Mouse (Mus musculus) brain, embryonic 18.5 days (tissue): ENCODE measurements around the gene Slc24a3.

Source experiments
- DNase-seq: peaks from one replicate; pipeline ENCODE4 v3.0.0-alpha.2; 2012; ENCODE audit warnings: low read depth, low spot score

The Slc24a3 gene

GRCm38 (mm10) chr2:145619688-145620087 is 452.1 kb downstream of the Slc24a3 start:
- DNase-seq: no peak

DNA sequence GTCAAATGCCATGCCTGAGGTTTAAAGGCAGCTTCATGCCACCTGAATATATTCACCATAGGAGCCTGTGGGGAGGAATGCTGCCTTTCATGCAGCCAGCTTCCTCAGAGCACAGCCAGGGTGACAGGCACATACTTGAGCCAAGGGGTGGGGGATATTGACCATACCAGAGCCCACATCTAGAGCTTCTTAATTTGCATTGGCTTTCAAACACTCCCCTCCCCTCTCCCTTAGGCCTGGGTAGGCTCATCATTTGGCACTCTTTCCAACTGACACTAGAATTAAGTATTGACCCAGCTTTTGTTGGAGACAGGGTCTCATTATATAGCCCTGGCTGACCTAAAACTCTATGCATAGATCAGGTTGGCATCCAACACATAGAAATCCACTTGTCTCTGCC is 453.2 kb downstream of the Slc24a3 start:
- no peak for DNase-seq

- DNase-seq: no peak
Observed at GRCm38 (mm10) chr2:145621119-145621518, 453.6 kb downstream of the Slc24a3 start.

DNA sequence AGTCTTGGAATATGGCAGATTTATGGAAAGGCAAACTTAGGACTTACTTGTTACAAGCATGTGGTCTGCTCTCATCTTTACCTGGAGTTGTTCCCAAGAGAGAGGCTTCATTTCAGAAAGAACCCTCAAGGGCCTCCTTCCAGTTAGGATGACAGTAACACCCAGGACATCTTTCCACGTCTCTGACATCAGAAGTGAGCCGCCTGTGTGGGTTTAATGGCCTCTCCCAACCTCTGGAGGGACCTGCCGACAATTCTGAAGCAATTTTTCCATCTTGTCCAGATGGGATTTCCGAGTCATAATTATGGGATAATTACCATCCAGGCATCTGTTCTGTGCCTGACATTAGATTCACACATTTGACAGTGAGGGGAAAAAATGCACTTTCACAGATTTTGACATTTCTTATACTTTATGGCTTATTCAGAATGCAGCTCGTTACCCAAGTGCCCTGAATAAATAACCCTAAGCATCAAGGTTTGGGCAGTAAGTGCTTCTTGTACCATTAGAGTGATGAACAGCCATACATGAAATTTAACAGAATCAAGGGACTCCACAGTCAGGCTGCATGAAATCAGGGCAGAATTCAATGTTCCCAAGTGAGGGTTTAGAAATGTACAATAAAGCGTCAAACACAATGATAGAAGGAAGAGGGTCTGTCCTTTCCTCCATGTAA is 463.7 kb downstream of the Slc24a3 start:
- DNase-seq: no peak

GRCm38 (mm10) chr2:145631799-145632174 is 464.2 kb downstream of the Slc24a3 start:
- no peak for DNase-seq

DNA sequence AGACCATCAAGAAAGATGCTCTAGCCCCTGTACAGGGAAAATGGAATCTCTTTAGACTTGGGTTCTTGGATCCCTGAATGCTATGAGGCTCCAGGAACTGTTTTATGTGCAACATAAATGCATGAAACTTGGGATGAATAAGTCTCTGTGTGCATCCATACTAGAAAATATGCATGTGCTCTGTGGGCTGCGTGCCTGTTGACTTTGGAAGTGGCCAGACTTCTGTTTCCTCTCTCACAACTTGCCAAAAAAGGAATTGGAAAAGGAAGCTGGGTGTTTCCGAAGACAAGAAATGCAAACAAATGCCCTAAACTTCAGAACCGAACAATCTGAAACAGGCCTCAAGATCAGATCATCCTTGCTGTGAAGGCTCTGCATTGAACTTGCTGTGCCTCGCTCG is 466.3 kb downstream of the Slc24a3 start:
- DNase-seq: peak; percentile 26

DNA sequence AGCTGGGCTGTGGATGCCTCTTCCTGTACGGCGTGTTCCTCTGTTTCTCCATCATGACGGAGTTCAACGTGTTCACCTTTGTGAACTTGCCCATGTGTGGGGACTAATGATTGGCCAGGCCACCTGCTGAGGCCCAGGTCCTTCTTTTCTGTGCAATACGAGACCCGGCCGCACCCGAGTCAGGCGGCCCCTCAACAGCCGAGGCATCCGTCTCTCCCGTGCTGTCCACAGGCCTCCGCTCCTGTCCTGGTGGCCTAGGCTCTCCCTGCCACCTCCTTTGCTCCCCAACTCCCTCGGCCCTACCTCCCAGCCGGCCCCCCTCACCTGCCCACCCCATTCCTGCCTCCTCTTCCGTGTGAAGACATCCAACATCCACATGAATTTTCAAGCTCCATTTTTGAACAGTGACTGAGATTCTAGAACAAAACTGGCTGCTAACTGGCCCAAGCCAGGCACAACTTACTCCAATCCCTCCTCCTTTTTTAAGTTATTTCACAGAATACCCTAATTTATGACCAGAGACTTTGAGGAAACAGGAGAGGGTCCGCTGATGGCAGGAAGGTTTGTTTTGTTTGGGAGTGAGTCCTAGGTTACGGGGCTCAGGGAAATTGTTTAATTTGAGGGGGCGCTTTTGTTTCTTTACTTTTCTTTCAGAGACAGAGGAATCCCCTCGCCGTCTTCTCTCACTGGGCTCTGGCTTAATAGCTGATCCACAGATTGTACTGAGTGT is 472.9 kb downstream of the Slc24a3 start:
- no peak for DNase-seq

- no peak for DNase-seq
Observed at GRCm38 (mm10) chr2:145655373-145655960, 487.9 kb downstream of the Slc24a3 start.

- no peak for DNase-seq
Observed at GRCm38 (mm10) chr2:145656121-145656520, 488.6 kb downstream of the Slc24a3 start.

DNA sequence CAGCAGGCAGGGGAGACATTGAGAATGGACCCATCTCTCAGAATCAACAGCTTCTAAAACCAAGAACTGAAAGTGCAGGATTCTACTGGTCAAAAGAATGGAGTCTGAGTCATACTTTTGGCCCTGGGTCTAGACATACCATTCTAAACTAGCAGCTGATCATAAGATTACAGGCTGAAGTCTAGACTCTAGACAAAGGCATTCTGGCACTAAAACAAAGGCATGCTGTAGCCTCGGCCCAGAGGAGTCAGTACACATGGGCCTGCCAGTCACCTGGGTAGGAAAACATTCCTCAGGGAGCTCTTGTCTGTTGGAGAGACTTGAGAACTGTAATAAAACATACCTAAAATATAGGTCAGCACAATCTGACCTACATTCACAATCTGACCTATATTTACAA is 489.2 kb downstream of the Slc24a3 start:
- DNase-seq: no peak

DNA sequence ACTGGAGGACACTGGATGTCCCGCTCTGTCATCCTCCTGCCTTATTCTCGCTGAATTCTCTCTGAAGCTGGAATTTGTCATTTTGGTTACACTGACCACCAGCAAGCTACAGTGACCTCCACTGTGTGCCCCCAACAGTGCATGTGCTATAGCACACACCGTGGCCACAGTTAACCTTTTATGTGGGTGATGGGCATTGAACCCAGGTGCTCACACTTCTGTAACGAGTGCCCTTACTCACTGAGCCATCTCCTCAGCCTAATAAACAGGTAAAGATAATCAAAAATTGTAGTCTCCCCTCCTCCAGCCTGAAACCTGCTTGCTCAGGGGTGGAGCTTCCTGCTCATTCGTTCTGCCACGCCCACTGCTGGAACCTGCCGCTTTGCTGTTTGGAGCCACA is 493.7 kb downstream of the Slc24a3 start:
- no peak for DNase-seq

- DNase-seq: no peak
Observed at GRCm38 (mm10) chr2:145663899-145664298, 496.3 kb downstream of the Slc24a3 start.

- DNase-seq: no peak
Observed at GRCm38 (mm10) chr2:145664311-145664710, 496.8 kb downstream of the Slc24a3 start.

DNA sequence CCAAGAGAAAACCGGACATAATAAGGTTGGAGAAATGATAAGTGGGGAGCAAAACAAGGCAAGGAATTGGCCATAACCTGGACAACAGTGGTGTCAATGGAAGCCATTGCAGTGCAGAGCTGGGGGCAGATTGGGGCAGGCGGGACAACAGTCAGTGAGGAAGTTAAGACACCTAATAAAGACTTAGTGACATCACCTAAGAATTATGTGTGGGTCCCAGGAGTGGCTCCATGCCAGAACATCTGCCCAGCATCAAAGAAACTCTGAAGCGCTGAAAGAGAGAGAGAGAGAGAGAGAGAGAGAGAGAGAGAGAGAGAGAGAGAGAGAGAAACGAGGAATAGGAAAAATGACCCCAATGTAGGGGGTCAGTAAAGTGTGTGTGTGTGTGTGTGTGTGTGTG is 500.6 kb downstream of the Slc24a3 start:
- DNase-seq: no peak

GRCm38 (mm10) chr2:145670131-145670530 is 502.6 kb downstream of the Slc24a3 start:
- no peak for DNase-seq

- no peak for DNase-seq
Observed at GRCm38 (mm10) chr2:145674496-145675141, 507.1 kb downstream of the Slc24a3 start.

DNA sequence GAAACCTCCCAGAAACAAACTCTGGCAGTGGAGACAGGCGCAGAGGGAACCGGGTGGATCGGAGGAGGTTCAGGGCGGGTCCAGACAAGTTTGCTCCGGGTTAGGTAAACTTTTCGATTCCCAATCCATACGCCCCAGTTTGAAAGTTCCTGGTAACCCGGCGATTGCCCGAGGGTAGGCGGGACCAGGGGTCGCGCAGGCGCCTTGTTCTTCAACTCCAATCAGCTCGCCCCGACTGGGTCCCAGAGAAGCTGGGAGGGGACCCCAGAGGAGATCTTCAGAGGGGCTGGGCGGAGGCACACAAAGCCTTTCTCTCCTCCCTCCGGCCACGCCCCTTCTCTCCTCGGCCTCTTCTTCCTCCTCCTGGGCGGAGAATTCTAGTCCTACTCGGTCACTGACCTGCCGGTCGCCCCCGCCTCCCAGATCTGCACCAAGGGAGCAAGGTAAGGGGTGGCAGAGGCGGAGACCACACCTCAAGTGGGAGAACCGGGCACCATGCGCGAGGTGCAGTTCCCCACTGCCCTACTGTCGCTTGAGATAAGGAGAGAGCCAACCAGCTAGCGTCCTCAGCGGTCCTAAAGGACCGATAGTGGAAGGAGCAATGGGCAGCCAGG is 507.7 kb downstream of the Slc24a3 start, which contains the start of gene Rin2:
Rin2 (plus strand) TSS at position 74 of the 614 bp plus-strand sequence.
- no peak for DNase-seq

GRCm38 (mm10) chr2:145675756-145676543 is 508.4 kb downstream of the Slc24a3 start:
- no peak for DNase-seq

DNA sequence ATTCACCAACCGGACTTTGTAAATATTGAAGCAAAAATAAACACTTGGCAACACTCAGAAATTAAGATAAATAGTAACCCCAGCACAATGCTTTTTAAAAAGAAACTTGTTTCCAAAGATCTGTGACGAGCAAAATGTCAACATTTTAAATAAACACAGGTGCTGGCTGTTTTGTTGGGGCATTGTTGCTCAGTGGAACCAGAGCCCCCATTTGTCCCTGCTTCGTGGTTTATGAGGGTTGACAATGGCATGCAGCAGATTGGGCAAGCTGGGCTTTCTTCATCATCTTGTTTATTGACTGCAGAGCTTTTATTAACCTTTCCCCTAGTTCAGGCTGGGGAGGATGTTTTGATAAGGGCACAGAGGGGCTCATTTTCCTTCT is 509.0 kb downstream of the Slc24a3 start:
- DNase-seq: no peak

- DNase-seq: no peak
Observed at GRCm38 (mm10) chr2:145676936-145677335, 509.4 kb downstream of the Slc24a3 start.

GRCm38 (mm10) chr2:145680141-145680540 is 512.6 kb downstream of the Slc24a3 start:
- DNase-seq: no peak
